Mouse (Mus musculus) ES-E14 (cell line): ENCODE measurements at regions not wholly inside any gene's neighbourhood (a gene's known extent, or its start where the extent isn't known, plus 50 kb on each side); places are given as distances from the start of the nearest gene placed in this dataset.

ENCODE experiments used
- CHD2 ChIP-seq: IDR thresholded peaks from 2 replicates; pipeline ENCODE4 v1.6.1; 2014; ENCODE audit warnings: mild to moderate bottlenecking, low read depth, low read length, inconsistent platforms
- HCFC1 ChIP-seq: IDR thresholded peaks from 2 replicates; pipeline ENCODE4 v1.6.1; 2012; ENCODE audit warnings: low read length, inconsistent platforms, borderline replicate concordance; ENCODE audit not compliant: insufficient read depth
- MAFK ChIP-seq: IDR thresholded peaks from 2 replicates; pipeline ENCODE4 v1.6.1; 2014; ENCODE audit warnings: mild to moderate bottlenecking, low read depth, low read length, inconsistent platforms; ENCODE audit not compliant: insufficient read depth

- no peak for TF ChIP-seq CHD2
- no peak for TF ChIP-seq MAFK
- TF ChIP-seq HCFC1 = no peak
These were observed 184.4 kb downstream of the Pdgfra start for GRCm38 (mm10) chr5:75336454-75336853.
